Mouse (Mus musculus): ENCODE data around the gene 4930438A08Rik. TPM values are rescaled to one million over a fixed set of nuclear protein-coding genes. Genes with fewer than 3 reads are reported as not detected.

4930438A08Rik gene
- polyA plus RNA-seq, 1 experiment from 2014 or later, result not detected

DNA sequence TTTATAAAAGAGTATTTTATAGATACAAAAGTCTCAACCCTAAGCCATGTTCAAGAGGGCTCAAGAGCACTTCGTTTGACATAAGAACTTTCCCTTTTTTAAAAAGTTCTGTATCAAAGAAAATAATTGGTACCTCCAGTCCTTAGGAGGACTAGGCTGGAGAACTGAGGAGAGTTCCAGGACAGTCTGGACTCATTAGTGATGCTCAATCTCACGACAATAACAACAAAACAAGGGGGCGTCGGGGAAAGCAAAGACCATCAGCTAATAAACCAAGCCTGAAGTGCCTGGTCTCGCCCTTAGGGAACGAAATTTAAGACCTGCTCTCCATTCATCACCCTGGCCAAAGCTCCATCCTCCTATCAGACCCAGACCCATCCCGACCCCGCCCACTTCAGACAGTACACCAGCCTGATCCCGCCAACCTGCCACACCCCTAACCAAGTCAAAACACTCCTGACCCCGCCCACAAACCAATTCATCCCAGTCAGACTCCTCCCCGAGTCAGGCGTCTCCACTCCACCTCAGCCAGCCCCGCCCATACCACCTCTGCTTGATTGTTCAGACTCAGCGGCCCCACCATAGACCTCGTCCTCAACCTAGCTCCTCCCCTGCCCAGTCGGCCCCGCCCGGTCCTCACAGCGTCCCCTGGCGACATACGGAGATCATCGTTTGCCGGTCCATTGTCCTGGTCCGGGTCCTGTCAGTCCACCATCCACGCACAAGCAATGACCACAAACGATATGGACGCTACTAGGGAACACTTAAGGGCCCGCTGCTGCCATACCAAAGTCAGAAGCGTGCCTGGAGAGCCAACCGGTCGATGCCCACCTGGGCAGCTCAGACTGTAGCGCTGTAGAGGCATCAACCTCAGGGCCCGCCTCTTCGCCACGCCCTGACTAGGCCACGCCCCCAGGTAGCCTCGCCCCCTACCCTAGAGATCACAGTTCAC is 35.5 kb upstream of the 4930438A08Rik start:
- Histone ChIP-seq H3K4me1 (replicated peaks; ENCODE audit: control insufficient read depth, insufficient read depth, low read length) (peaks cover 6% of the 10 kb centered on the region; the same call in 1 of the 2 replicates), H3K27ac (ENCODE audit: low read length) (no peak overlapping the region), H3K4me2 (ENCODE audit: low read length) (peak overlapping the region; percentile 67), H3K27me3 (replicated peaks; ENCODE audit: control insufficient read depth, insufficient read depth, low read length) (no peaks in the 10 kb centered on the region), H3K4me3 (replicated peaks; ENCODE audit: low read length) (peak overlapping the region; percentile 48), H3K9ac (replicated peaks; ENCODE audit: low read depth, low read length) (peak overlapping the region; percentile 59), H3K9me3 (ENCODE audit: control insufficient read depth, low read length) (no peaks in the 10 kb centered on the region), H3K36me3 (ENCODE audit: control insufficient read depth, insufficient read depth) (no peaks in the 10 kb centered on the region)
- ATAC-seq, result peak; percentile 80
- under 1% methylated on average over 37 of the region's 37 CpGs for WGBS

DNA sequence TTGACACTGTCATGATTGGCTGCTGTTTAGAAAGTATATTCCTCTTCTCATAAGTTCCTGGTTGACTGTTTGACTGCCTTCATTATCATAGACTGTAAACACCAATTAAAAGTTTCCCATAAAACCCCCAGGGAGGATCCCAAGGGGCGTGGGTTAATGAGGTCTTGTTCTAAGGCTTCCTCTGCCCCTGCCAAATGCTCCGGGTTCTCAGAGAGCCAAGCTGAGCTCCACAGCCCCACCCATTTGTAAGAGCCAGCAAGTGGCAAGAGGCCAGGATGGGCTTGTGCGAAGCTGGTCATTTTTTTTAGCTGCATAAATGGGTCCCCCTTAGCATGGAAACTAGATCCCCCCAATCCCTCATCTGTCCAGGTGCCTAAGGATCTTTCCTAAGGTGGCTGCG is 27.3 kb upstream of the 4930438A08Rik start:
- WGBS, result 29% methylated on average over 4 of the region's 4 CpGs
- Histone ChIP-seq H3K4me1 (replicated peaks; ENCODE audit: control insufficient read depth, insufficient read depth, low read length) (no peaks in the 10 kb centered on the region), H3K27me3 (replicated peaks; ENCODE audit: control insufficient read depth, insufficient read depth, low read length) (no peaks in the 10 kb centered on the region)

DNA sequence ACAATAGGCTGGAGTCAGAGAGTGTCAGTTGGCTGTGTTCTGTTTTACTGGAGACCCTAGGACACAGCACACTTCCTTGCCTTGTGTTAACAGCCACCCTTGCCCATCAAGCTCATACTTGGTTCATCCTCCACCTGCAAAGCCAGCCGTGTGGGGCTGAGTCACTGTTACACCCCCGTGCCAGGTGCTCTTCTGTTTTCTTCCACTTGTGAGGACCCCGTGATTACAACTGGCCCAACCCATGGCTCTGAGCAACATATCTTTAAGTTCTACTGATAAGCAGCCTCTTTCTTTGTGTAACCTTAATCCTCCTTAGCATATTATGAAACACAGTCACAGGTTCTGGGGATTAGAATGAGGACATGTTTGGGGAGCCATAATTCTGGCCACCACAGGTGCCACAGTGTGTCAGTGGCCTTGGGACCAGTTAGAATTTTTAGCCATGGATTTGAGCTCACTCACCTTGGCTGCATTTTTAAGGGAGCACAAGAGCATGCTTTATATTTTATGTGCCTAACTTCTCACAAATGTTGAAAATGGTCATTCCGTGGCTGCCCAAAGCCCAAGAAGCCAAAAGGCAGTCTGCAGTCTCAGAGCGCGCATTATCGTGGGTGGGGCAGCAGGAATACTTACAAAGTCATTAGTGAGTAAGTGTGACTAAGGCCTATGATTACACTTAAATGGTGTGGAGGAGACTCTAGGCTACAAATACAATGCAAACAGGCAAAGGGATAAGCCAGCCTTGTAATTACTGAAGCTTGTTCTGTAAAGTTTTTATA is 25.2 kb upstream of the 4930438A08Rik start:
- Histone ChIP-seq H3K4me1 (replicated peaks; ENCODE audit: control insufficient read depth, insufficient read depth, low read length) (no peaks in the 10 kb centered on the region), H3K4me2 (ENCODE audit: low read length) (no peak overlapping the region), H3K9me3 (ENCODE audit: control insufficient read depth, low read length) (no peaks in the 10 kb centered on the region), H3K4me3 (replicated peaks; ENCODE audit: low read length) (no peak overlapping the region), H3K36me3 (ENCODE audit: control insufficient read depth, insufficient read depth) (no peaks in the 10 kb centered on the region), H3K27ac (ENCODE audit: low read length) (no peak overlapping the region), H3K9ac (replicated peaks; ENCODE audit: low read depth, low read length) (no peak overlapping the region), H3K27me3 (replicated peaks; ENCODE audit: control insufficient read depth, insufficient read depth, low read length) (no peaks in the 10 kb centered on the region)
- WGBS, result 84% methylated on average over 7 of the region's 7 CpGs
- ATAC-seq, result no peak

More for the DNA sequence above, 27.3 kb upstream of the 4930438A08Rik start:
- Histone ChIP-seq H3K9ac (replicated peaks; ENCODE audit: low read depth, low read length) (no peak overlapping the region), H3K4me3 (replicated peaks; ENCODE audit: low read length) (no peak overlapping the region), H3K27ac (ENCODE audit: low read length) (no peak overlapping the region), H3K36me3 (ENCODE audit: control insufficient read depth, insufficient read depth) (no peaks in the 10 kb centered on the region), H3K4me2 (ENCODE audit: low read length) (no peak overlapping the region), H3K9me3 (ENCODE audit: control insufficient read depth, low read length) (no peaks in the 10 kb centered on the region)
- ATAC-seq, result no peak

DNA sequence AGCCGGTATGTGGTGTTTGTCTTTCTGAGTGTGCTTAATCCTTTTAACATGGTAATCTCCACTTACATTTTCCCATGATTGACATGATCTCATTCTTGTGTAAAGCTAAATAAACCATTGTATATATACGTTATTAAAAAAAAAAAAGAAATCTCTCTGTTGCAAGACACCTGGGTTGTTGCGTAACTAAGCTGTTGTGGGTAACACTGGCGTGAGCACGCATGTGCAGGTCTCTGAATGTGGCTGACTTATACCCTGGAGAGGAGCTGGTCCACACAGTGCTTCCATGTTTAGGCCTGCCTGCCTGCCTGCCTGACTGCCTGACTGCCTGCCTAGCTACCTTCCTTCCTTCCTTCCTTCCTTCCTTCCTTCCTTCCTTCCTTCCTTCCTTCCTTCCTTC is 24.0 kb upstream of the 4930438A08Rik start:
- no peaks in the 10 kb centered on the region for H3K36me3 ChIP-seq (ENCODE audit: control insufficient read depth, insufficient read depth)
- H3K27me3 ChIP-seq (replicated peaks; ENCODE audit: control insufficient read depth, insufficient read depth, low read length), result no peaks in the 10 kb centered on the region
- H3K4me2 ChIP-seq (ENCODE audit: low read length), result no peak overlapping the region
- no peak overlapping the region for H3K4me3 ChIP-seq (replicated peaks; ENCODE audit: low read length)
- ATAC-seq, result no peak
- H3K9ac ChIP-seq (replicated peaks; ENCODE audit: low read depth, low read length), result no peak overlapping the region
- H3K27ac ChIP-seq (ENCODE audit: low read length), result no peak overlapping the region
- H3K4me1 ChIP-seq (replicated peaks; ENCODE audit: control insufficient read depth, insufficient read depth, low read length), result no peaks in the 10 kb centered on the region
- WGBS, result 79% methylated on average over 5 of the region's 5 CpGs
- no peaks in the 10 kb centered on the region for H3K9me3 ChIP-seq (ENCODE audit: control insufficient read depth, low read length)

DNA sequence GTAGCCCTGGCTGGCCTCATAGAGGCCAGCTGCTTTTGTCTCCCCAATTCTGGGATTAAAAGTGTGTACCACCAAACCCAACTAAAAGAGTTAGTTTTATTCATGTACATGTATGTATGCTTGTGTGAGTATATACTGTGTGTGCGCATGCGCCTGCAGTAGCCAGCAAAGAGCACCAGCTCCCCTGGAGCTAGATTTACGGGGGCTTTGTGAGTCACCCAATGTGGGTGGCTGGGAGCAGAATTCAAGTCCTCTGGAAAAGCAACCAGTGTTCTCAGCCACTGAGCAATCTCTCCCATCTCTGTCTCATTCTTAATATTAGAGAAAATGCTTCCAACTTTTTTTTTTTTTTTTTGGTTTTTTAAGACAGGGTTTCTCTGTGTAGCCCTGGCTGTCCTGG is 20.2 kb upstream of the 4930438A08Rik start:
- 85% methylated on average over 3 of the region's 3 CpGs for WGBS
- H3K27ac ChIP-seq (ENCODE audit: low read length), result no peak overlapping the region
- no peaks in the 10 kb centered on the region for H3K27me3 ChIP-seq (replicated peaks; ENCODE audit: control insufficient read depth, insufficient read depth, low read length)
- H3K4me1 ChIP-seq (replicated peaks; ENCODE audit: control insufficient read depth, insufficient read depth, low read length), result no peaks in the 10 kb centered on the region
- no peak for ATAC-seq
- H3K9me3 ChIP-seq (ENCODE audit: control insufficient read depth, low read length), result no peaks in the 10 kb centered on the region
- no peak overlapping the region for H3K4me3 ChIP-seq (replicated peaks; ENCODE audit: low read length)
- H3K36me3 ChIP-seq (ENCODE audit: control insufficient read depth, insufficient read depth), result no peaks in the 10 kb centered on the region
- H3K4me2 ChIP-seq (ENCODE audit: low read length), result no peak overlapping the region
- H3K9ac ChIP-seq (replicated peaks; ENCODE audit: low read depth, low read length), result no peak overlapping the region

DNA sequence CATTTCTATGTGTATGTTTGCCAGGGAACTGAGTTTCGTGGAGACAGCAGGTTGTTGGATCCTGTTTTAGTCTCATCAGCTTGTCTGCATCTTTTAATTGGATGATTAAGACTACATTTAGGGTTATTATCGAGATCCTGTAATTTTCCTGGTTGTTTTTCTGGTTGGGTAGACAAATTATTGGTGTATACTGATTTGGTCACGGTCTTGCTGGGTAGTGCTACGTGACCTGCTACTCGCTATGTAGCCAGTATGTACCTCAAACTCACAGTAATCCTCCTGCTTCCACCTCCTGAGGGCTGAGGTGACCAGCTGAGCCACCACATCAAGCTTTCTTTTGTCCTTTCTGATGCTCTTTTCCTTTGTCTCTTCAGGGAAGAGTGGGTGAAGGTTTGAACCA is 16.8 kb upstream of the 4930438A08Rik start:
- no peaks in the 10 kb centered on the region for H3K4me1 ChIP-seq (replicated peaks; ENCODE audit: control insufficient read depth, insufficient read depth, low read length)
- H3K4me3 ChIP-seq (replicated peaks; ENCODE audit: low read length), result no peak overlapping the region
- H3K9me3 ChIP-seq (ENCODE audit: control insufficient read depth, low read length), result no peaks in the 10 kb centered on the region
- ATAC-seq, result no peak
- no peaks in the 10 kb centered on the region for H3K27me3 ChIP-seq (replicated peaks; ENCODE audit: control insufficient read depth, insufficient read depth, low read length)
- H3K36me3 ChIP-seq (ENCODE audit: control insufficient read depth, insufficient read depth), result no peaks in the 10 kb centered on the region
- H3K4me2 ChIP-seq (ENCODE audit: low read length), result no peak overlapping the region
- H3K27ac ChIP-seq (ENCODE audit: low read length), result no peak overlapping the region
- H3K9ac ChIP-seq (replicated peaks; ENCODE audit: low read depth, low read length), result no peak overlapping the region
- WGBS, result 77% methylated on average over 5 of the region's 5 CpGs

DNA sequence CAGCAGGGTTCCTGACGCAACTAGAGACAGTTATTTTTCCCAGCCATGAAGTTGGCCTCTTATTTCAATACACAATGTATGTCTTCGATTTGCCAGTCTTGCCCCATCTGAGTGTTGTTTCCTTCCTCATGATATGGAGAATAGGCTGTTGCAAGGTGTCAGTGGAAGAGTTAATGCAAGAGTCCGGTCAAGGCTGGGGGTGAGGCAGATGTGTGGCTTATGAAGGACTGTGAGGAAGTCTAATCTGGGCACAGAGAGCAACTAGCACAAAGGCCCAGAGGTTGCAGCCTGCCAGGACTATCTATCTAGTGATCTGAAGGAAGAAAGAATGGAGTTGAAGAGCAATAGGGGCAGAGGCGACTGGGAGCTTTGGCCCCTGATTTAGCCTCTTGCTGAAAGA is 14.4 kb upstream of the 4930438A08Rik start:
- Histone ChIP-seq H3K27ac (ENCODE audit: low read length) (no peak overlapping the region), H3K4me2 (ENCODE audit: low read length) (no peak overlapping the region), H3K27me3 (replicated peaks; ENCODE audit: control insufficient read depth, insufficient read depth, low read length) (no peaks in the 10 kb centered on the region), H3K4me3 (replicated peaks; ENCODE audit: low read length) (no peak overlapping the region), H3K4me1 (replicated peaks; ENCODE audit: control insufficient read depth, insufficient read depth, low read length) (no peaks in the 10 kb centered on the region), H3K36me3 (ENCODE audit: control insufficient read depth, insufficient read depth) (no peaks in the 10 kb centered on the region), H3K9ac (replicated peaks; ENCODE audit: low read depth, low read length) (no peak overlapping the region), H3K9me3 (ENCODE audit: control insufficient read depth, low read length) (no peaks in the 10 kb centered on the region)
- WGBS, result 95% methylated on average over 4 of the region's 4 CpGs
- no peak for ATAC-seq

DNA sequence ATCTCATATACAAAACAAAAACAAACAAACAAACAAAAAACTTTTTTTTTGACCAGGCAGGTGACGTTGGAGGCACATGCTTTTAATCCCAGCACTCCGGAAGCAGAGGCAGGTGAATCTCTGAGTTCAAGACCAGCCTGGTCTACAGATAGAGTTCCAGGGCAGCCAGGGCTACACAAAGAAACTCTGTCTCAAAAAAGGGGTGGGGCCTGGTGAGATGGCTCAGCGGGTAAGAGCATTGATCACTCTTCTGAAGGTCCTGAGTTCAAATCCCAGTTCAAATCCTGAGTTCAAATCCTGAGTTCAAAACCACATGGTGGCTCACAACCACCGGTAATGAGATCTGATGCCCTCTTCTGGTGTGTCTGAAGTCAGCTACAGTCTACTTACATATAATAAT is 12.8 kb upstream of the 4930438A08Rik start:
- Histone ChIP-seq H3K27me3 (replicated peaks; ENCODE audit: control insufficient read depth, insufficient read depth, low read length) (no peaks in the 10 kb centered on the region), H3K4me2 (ENCODE audit: low read length) (no peak overlapping the region), H3K36me3 (ENCODE audit: control insufficient read depth, insufficient read depth) (no peaks in the 10 kb centered on the region), H3K4me3 (replicated peaks; ENCODE audit: low read length) (no peak overlapping the region), H3K4me1 (replicated peaks; ENCODE audit: control insufficient read depth, insufficient read depth, low read length) (no peaks in the 10 kb centered on the region), H3K27ac (ENCODE audit: low read length) (no peak overlapping the region), H3K9ac (replicated peaks; ENCODE audit: low read depth, low read length) (no peak overlapping the region), H3K9me3 (ENCODE audit: control insufficient read depth, low read length) (no peaks in the 10 kb centered on the region)
- 90% methylated on average over 4 of the region's 4 CpGs for WGBS
- no peak for ATAC-seq

DNA sequence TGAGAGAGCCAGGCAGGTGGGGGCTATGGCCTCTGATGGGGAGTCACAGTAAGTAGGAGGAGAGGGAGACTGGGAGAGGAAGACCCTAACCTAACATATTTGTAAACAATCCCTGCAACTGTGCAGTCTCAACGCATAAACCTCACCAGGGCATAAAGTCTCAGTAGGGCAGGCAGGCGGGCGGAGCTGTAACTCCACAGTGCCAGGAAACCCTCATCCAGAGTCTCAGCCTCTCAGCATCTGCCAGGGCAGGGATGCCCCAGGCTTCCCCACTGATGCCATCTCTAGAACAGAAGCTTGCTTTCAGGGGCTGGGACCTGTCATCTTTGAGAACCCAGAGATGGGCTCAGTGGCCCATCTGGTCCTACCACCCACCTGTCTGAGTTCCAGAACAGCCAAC is 12.3 kb upstream of the 4930438A08Rik start:
- H3K4me3 ChIP-seq (replicated peaks; ENCODE audit: low read length), result no peak overlapping the region
- ATAC-seq, result no peak
- H3K27ac ChIP-seq (ENCODE audit: low read length), result no peak overlapping the region
- H3K4me1 ChIP-seq (replicated peaks; ENCODE audit: control insufficient read depth, insufficient read depth, low read length), result no peaks in the 10 kb centered on the region
- no peaks in the 10 kb centered on the region for H3K9me3 ChIP-seq (ENCODE audit: control insufficient read depth, low read length)
- no peaks in the 10 kb centered on the region for H3K27me3 ChIP-seq (replicated peaks; ENCODE audit: control insufficient read depth, insufficient read depth, low read length)
- H3K36me3 ChIP-seq (ENCODE audit: control insufficient read depth, insufficient read depth), result no peaks in the 10 kb centered on the region
- no peak overlapping the region for H3K4me2 ChIP-seq (ENCODE audit: low read length)
- H3K9ac ChIP-seq (replicated peaks; ENCODE audit: low read depth, low read length), result no peak overlapping the region
- WGBS, result 90% methylated on average over 3 of the region's 3 CpGs

Measured in forebrain, embryonic 16.5 days (tissue).